Mouse (Mus musculus): Measurements from ENCODE around the gene Rab2b.

Gene Rab2b

DNA sequence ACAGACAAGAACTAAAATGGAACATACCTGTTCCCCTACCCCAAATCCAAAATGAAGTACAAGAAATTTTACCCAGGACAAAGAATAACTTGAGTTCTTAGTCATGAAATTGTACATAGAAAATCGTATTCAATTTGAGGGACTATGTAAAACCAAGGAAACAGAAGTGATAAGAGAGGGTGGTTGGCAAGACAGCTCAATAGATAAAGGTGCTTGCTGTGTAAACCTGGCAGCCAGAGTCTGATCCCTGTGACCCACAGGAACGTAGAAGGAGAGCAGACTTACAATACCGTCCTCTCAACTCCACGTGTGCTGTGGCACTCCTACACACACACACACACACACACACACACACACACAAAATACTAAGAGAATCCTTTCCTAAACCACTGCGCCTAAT, 62.1 kb downstream of the Rab2b start:
- no peak for TF ChIP-seq GATA4 (IDR thresholded peaks at IDR 0.05; ENCODE audit: insufficient replicate concordance, low read length)
